Mouse (Mus musculus): ENCODE data around the gene Srbd1. TPM values are rescaled to one million over a fixed set of nuclear protein-coding genes. Genes with fewer than 3 reads are reported as not detected.

The Srbd1 gene
- total RNA-seq, 2 experiments from 2014 or later: 12.5 to 13.0 TPM

GRCm38 (mm10) chr17:85982271-85982670, 162.7 kb downstream of the Srbd1 start:
- no peak for DNase-seq

GRCm38 (mm10) chr17:85981869-85982268, 163.1 kb downstream of the Srbd1 start:
- no peak for DNase-seq

GRCm38 (mm10) chr17:85978876-85979275, 166.1 kb downstream of the Srbd1 start:
- DNase-seq: no peak

- DNase-seq: peak; percentile 22 to 23
Measured at GRCm38 (mm10) chr17:85975077-85975476, 169.9 kb downstream of the Srbd1 start.

GRCm38 (mm10) chr17:85974591-85974990, 170.4 kb downstream of the Srbd1 start:
- no peak for DNase-seq

- DNase-seq: no peak
Measured at GRCm38 (mm10) chr17:85971120-85971519, 173.9 kb downstream of the Srbd1 start.

GRCm38 (mm10) chr17:85961653-85962052, 183.3 kb downstream of the Srbd1 start:
- DNase-seq: no peak

- DNase-seq: no peak
Measured at GRCm38 (mm10) chr17:85951771-85952170, 193.2 kb downstream of the Srbd1 start.

GRCm38 (mm10) chr17:85949919-85950505, 195.0 kb downstream of the Srbd1 start:
- no peak for DNase-seq

- DNase-seq: peak; percentile 29 to 31
Measured at GRCm38 (mm10) chr17:85948911-85949909, 195.8 kb downstream of the Srbd1 start.

- no peak for DNase-seq
Measured at GRCm38 (mm10) chr17:85944726-85945125, 200.2 kb downstream of the Srbd1 start.

GRCm38 (mm10) chr17:85943994-85944640, 200.9 kb downstream of the Srbd1 start:
- no peak for DNase-seq

GRCm38 (mm10) chr17:85943551-85943981, 201.4 kb downstream of the Srbd1 start:
- no peak for DNase-seq

GRCm38 (mm10) chr17:85943071-85943470, 201.9 kb downstream of the Srbd1 start:
- DNase-seq: no peak

GRCm38 (mm10) chr17:85942123-85942522, 202.9 kb downstream of the Srbd1 start:
- no peak for DNase-seq

GRCm38 (mm10) chr17:85941141-85941738, 203.7 kb downstream of the Srbd1 start:
- DNase-seq: no peak

GRCm38 (mm10) chr17:85937131-85937530, 207.8 kb downstream of the Srbd1 start:
- no peak for DNase-seq

GRCm38 (mm10) chr17:85935268-85935667, 209.7 kb downstream of the Srbd1 start:
- no peak for DNase-seq
